Mouse (Mus musculus) ovary, postnatal 36 days (tissue): ENCODE measurements around the gene A830031A19Rik.

Experiments
- DNase-seq: peaks from one replicate; pipeline ENCODE4 v3.0.0; 2022; ENCODE audit warnings: low spot score, mixed read lengths

A830031A19Rik gene

DNA sequence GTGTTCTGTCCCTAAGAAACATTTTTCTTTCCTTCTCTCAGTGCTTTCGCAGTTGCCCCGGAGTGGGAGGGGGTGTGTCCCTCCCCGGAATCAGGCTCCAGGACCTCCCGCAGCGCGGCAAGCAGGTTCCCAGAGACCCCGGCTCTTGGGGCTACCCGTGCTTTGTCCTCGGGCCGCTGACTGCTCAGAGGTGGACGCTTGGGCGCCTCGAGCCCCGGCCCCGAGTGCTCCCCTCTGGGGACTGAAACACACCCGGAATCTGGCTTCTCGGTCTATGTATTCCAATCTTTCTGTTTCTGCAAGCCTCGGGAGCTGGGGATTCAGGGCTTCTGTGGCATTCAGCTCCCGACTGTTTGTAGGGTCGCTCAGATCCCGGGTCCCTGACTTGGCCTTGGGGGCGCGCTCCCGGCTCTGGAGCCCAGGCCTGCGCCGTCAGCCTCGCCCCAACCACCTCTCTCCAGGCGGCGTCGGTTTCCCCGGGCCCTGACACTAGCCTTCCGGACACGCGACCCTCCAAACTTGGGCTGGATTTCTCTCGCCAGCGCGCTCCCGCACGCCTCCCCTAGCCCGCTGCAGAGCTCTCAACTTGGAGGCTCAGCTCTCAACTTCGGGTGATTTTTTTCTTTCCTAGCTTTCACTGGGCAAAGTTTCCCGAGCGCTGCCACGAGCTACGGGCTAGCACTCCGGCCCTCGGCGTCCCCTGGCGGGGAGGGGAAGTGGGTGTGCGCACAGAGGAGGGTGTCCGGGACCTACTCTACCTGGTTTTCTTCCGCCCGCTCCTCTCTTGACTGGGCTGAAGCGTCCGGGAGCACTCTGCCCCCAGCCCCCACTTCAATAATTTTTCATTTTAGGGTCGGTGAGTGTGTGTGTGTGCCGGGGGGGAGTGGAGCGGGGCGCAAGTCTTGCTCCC lies 2.2 kb upstream of the A830031A19Rik start:
- DNase-seq = peak; percentile 69

DNA sequence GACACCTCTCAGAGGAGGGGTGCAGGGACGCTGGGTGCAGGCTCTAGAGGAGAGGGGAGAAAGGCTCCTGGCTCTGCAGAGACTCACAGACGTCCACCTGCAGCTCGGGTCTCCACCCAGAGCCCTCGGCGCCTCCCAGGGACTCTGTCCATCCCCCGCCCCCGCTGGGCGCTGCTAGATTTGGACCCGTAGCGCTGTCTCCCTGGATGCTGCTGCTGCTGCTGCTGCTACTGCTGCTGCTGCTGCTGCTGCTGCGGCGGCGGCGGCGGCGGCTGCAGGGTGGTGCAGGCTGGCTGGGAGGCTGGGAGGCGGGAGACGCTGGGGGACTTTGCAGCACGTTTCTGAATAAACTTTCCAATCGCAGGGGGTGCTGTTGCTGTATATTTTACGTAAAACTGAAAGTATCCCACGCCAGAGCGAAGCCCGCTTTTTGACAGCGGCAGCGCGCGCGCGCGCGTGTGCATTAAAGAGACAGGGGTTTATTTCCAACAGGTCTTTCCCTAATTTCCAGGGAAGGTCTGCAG lies 1.3 kb upstream of the A830031A19Rik start:
- DNase-seq = peak; percentile 65

- DNase-seq = no peak
These were observed 752 bp upstream of the A830031A19Rik start for GRCm38 (mm10) chr11:24075486-24076126.

DNA sequence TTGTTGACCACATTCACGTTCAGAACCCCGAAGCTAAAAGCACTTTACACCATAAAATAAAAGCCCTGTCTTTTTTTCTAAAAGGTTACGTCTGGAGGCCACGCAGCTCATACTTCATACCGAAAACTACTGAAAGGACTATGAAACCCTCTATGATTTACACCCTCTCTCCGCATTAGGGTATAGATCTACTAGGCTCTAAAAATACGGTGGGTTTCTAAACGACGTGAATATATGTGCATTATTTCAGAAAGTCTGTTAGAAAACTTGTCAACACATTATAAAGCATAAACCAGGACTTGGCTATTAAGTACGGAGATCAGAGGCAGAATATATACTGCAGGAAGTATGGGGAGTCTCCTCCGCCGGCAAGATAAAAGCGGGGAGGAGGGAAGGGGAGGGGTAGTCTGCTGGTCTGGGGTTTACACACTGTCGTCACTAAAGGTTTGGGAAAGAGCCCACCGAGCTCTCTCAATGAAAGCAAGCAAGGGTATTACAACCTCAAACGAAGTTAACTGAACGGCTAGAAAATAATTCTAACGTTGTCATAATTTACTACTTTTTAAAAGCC lies 748 bp downstream of the A830031A19Rik start:
- DNase-seq = no peak

DNA sequence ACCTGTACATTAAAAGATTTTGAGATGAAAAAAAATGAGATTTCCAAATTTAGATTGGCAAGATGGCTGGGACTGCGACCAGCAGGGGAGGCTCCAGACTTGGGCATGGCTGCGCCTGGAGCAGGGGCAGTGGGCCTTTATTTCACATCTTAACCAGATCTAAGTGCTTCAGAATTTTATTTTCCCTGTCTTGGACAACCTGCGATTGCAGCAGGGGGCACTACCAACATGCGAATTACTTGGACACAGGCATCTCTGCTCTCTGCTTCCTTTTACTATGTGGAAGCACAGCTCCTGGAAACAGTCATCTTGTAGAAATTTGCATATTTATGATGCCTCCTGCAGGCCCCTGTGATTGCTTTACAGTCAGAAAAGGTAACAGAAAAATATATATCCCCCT lies 9.5 kb downstream of the A830031A19Rik start:
- no peak for DNase-seq

DNA sequence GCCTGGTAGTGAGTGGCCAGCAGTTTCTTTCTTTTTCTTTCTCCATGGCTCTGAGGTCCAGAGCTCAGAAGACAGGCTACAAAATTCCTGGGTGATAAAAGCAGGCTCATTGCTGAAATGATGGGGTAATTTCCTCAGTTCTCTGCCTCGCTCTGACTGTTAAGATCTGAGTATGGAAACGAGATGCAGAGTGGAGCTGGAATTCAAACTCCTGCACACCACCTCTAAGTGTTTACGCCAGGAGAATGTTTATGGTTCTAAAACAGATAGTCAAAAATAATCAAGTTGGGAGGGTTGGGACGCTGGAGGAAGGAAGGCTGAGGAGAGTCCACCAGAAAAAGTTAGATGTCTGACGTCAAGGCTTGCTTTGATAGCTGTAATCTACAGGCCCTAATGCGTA lies 10.6 kb downstream of the A830031A19Rik start:
- no peak for DNase-seq

- no peak for DNase-seq
These were observed 12.3 kb downstream of the A830031A19Rik start for GRCm38 (mm10) chr11:24062495-24063096.

DNA sequence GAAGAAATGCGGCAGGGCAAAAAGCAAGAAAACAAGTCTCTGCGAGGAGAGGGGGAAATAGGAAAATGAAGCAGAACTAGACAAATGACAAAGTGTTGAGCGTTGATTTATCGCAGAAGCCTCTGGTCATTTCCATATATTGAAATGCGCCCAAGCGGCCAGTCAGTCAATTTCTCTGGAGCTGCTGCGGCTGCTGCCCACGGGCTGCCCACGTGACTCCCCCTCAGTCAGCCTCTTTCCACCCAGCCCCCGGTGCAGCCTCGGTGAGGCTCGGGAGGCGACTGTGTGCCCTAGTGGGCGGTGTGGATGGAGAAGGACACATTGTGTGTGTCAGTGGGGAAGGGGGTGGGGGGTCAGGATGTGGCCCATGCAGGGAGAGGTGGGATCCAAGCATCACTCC lies 13.0 kb downstream of the A830031A19Rik start:
- no peak for DNase-seq

DNA sequence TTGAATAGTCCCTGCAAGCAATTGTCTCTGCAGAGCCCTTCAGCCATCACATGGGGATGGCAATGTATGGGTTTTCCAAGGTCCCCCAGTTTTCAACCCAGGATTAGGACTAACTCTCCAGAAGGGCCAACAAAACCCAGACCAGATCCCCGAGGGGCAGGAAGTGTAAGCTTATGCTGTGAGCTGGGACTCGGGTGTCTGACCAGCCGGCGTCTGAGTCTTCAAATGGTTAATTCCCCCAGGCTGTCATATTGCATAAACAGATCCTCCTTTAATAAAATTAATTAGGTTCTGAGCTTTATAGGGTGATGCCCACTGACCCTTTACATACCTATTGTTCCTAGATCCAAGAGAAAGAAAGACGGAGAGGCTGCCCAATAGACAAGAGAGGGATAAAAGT lies 14.4 kb downstream of the A830031A19Rik start:
- no peak for DNase-seq

DNA sequence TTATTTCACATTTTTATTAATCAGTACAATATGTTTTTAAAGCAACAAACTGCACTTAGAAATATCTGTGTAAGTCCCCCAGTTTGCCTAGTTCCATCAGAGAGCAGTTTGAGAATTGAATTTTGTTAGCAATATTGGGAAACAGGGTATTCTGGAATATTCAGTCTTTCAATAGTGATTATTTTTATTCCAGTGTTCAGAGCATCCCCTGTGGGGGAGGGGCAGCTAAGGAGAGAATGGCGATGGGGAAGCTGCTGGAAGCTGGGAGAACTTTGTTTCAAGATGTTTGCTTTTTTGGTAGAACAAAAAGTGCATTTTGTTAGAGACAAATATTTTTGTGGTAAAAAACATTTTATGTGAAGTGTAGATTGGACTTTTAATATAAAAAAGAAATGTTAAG lies 15.7 kb downstream of the A830031A19Rik start:
- DNase-seq = no peak

DNA sequence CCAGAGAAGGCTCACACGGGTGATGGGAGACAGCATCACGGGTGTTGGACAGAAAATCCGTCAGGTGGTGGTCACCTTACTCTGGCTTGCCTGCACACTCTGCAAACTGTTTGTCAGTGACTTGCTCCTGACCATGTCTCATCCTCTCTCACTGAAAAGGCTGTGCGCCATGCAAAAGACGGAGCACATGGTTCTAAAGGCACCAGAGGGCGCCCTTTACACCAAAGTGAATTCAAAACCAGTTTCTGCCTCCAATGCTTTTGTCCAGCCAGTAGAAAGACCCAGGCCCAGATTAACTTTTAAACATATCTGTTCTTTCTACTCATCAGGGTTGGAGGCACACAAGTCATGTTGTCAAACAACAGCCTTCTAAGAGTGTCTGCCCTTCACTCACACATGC lies 22.0 kb downstream of the A830031A19Rik start:
- no peak for DNase-seq

GRCm38 (mm10) chr11:24050032-24050757 lies 24.7 kb downstream of the A830031A19Rik start:
- no peak for DNase-seq

GRCm38 (mm10) chr11:24049226-24050031 lies 25.4 kb downstream of the A830031A19Rik start:
- peak; percentile 80 for DNase-seq

GRCm38 (mm10) chr11:24044025-24044424 lies 30.8 kb downstream of the A830031A19Rik start:
- no peak for DNase-seq

- no peak for DNase-seq
These were observed 54.1 kb downstream of the A830031A19Rik start for GRCm38 (mm10) chr11:24020760-24021159.

GRCm38 (mm10) chr11:24018783-24019182 lies 56.1 kb downstream of the A830031A19Rik start:
- no peak for DNase-seq

DNA sequence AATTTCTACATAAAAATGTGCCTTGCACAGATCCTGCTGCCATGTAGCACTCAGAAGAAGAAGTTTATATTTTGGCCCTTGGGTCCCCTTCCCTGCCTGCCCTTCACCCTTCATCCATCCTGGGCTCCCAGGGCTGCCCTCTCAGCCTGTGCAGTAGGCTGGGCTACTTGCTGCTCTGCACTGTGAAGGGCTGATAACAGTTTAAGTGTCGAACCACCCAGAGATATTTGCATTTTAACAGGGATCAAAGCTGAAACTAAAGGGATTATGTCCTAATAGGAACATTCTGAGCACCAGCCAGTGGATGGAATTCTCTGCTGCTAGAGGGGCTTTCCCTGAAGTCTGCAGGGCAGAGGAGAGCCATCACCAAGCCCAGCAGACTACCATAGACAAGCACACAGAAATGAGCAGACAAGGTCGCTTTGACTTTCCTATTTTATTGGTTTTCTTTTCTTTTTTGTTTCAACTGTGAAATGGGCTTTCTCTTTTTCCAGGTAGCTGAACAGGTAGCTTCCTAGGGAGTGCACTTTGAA lies 58.1 kb downstream of the A830031A19Rik start:
- DNase-seq = no peak

DNA sequence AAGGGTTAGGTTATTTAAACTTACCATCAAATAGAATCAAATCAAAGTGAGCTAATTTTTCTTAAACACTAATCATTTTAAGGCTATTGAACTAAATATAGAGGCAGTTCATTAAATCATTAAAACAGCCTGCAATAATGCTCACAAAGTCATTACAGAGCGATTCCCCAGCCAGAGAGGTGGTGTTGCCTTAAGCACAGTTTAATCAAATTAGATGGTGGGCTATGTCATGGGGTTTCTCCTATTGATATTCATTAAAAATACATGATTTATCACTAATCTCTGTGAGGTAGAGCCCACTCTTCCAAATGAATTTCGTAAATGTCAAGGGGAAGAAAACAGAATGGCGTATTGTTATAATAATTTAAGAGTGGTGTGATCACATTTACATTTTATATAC lies 58.8 kb downstream of the A830031A19Rik start:
- DNase-seq = no peak

DNA sequence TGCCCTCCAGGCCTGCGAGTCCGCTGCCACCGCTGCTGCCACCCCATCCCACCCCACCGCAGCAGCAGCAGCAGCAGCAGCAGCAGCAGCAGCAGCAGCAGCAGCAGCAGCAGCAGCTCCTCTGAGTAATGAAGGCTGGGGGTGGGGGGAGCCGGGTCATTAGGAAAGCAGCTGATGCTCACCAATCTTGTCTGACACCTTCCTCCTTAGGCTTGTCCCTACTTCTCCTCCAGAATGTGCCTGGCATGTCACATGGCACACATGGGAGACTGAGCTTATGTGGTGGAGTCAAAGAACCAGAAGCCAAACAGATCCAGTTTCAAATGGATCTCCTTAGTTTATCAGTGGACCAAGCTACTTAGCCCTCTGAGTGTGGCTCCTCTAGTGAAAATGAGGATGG lies 60.2 kb downstream of the A830031A19Rik start:
- no peak for DNase-seq

DNA sequence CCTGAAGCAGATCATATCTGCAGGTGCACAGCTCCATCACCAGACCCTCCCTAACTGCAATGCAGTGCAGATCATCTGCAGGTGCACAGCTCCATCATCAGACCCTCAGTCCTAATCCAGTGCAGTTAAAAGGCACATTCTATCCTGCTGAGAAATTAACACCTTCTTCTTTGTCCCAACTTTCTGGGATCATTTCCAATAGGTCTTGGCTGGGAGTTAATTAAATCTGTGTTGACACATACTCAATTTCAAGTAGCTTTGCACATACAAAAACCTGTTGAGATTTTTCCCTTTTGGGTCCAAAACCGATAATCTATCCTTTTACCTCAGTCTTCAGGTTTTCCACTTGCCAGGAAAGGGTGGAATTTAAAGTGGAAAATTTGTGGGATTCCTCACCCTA lies 62.6 kb downstream of the A830031A19Rik start:
- DNase-seq = no peak

- DNase-seq = no peak
These were observed 65.9 kb downstream of the A830031A19Rik start for GRCm38 (mm10) chr11:24008976-24009375.
